Mouse (Mus musculus) heart, postnatal 10 days (tissue): ENCODE measurements at regions not wholly inside any gene's neighbourhood (a gene's known extent, or its start where the extent isn't known, plus 50 kb on each side); places are given as distances from the start of the nearest gene placed in this dataset.
A peak's percentile ranks its signal among the peaks of the same experiment; 100 is the strongest.
"Not testable (repeated sequence)": the region's sequence is repeated elsewhere in the genome, so short reads cannot be mapped to it uniquely, and the experiment has no call there.

Experiments
- DNase-seq, 2 experiments: peaks; one replicate each; pipeline ENCODE4 v3.0.0; 2021
- intact Hi-C: fragments of 180-260 bp; cut with DNase I; formaldehyde crosslinking; loops from one replicate; pipeline ENCODE4 v1.15.1; 2025

- DNase-seq, result peak; percentile 2
- intact Hi-C loops, result no loop called here
Measured at GRCm38 (mm10) chr12:15174411-15175041, 642.2 kb downstream of the Trib2 start.

DNA sequence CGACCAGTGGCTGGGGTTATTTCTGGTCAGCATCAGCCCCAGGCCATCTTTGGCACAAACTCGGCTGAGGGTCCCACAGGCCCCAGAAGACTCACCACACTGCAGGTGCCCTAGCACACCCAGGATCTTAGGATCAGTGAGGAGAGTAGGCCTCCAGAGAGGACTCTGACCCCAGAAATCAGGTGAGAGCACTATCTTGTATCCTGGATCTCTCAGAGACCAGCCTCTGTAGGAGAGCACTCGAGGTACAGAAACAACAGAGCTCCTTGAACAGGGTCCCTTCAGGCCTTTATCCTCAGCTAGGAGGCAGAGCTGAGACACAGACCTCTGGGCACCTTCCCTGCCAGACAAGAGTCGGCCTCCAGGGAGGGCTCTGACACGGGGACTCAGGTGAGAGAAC is 654.1 kb downstream of the Trib2 start:
- intact Hi-C loops, result no loop called here
- DNase-seq, result no peak

- intact Hi-C loops, result no loop called here
- DNase-seq, result no peak
Measured at GRCm38 (mm10) chr12:15161864-15162263, 654.9 kb downstream of the Trib2 start.

- intact Hi-C loops, result no loop called here
- no peak for DNase-seq
Measured at GRCm38 (mm10) chr12:15160478-15160998, 656.2 kb downstream of the Trib2 start.

- intact Hi-C loops, result no loop called here
- no peak for DNase-seq
Measured at GRCm38 (mm10) chr12:15146398-15146797, 670.3 kb downstream of the Trib2 start.

GRCm38 (mm10) chr12:15137039-15137438 is 679.7 kb downstream of the Trib2 start:
- intact Hi-C loops, result no loop called here
- DNase-seq, result no peak

- DNase-seq, result no peak
- intact Hi-C loops, result no loop called here
Measured at GRCm38 (mm10) chr12:15124179-15124578, 692.5 kb downstream of the Trib2 start.

GRCm38 (mm10) chr12:15122586-15123212 is 694.0 kb downstream of the Trib2 start:
- DNase-seq, result no peak
- intact Hi-C loops, result no loop called here

DNA sequence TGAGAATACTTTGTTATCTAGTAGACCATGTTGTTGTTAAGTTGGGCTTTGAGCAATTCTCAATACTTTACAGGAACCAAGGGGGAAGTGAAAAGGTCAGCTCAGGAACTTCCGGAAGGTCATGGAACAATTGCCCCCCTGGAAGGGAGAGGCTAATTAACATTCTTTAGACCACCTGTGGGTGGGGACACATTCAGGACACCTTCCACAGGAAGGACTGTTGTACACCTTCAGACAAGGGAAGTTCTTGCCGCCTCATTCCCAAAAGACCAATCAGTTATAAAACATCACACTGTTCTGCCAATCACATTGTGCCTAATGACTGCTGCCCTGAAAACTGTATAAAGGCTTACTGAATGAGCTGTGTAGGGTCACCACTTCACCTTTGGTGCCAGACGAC is 701.2 kb downstream of the Trib2 start:
- no peak for DNase-seq
- intact Hi-C loops, result no loop called here

GRCm38 (mm10) chr12:15114793-15115192 is 701.9 kb downstream of the Trib2 start:
- no peak for DNase-seq
- intact Hi-C loops, result no loop called here

DNA sequence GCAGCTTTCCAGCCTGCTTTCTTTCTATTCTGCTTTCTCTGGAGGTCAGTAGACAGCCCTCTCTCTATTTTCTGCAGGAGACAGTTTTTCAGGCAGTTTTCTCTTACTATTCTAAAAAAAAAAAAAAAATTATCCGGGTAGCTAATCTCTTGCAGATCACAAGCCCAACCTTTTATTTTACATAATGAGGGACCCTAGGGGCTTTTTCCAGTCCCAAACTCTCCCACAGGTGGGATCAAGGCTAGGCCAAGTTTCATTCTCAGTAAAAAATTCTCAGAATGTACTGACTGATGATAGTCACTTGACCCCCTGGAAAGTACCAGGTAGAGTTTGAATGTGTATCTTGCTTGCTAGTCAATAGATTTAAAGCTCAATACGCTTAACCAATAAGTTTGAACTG is 705.7 kb downstream of the Trib2 start:
- no peak for DNase-seq

DNA sequence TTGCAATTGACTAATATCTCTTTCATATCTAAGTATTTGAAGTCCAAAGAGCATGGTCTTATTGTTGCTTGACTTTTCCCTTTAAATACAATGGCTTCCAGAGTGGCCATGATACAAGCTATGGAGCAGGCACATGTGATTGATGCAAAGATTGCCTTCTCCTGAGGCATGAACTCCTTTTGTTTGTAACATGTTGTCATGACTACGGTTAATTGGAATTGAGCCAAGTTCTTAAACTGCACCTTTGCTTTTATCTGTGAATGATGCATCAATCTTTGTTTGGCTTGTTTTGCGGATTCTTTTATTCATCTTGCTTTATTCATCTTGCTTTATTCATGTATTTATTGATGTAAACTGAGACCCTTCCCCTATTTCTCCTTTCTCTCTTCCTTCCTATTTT is 711.8 kb downstream of the Trib2 start:
- intact Hi-C loops, result no loop called here
- no peak for DNase-seq

More for the DNA sequence above, 705.7 kb downstream of the Trib2 start:
- intact Hi-C loops, result no loop called here

DNA sequence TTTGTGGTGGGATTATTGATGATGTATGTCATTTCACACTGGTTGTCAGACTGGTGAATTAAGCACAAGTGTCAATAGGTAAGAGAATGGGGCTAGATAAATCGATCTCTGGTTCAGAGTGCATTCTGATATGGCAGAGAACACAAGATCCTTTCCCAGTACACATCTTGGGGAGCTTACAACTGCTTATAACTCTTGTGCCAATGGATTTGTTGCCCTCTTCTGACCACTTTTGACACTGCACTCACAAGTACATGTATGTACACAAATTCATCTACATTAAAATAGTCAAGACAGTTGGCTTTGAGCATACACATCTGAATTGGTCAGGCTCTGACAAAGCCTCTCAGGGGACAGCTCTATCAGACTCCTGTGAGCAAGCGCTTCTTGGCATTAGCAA is 738.1 kb downstream of the Trib2 start:
- intact Hi-C loops, result no loop called here

DNA sequence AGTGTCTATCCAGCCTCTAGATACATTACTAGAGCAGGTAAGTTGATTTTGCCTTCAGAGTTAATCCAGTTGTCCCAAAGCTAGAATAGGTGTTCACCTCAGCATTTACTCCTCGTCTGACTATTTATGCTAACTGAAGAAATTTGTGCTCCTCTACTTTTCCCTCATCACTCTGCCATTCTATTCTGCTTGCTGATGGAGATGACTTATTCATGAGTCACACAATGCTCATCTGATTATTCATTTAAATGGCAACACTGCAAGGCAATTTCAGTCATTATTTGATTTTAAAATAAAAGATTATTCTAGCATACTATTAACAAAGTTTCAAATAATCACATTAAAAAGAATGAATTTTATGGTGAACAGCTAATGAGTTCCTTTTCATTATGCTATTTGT is 752.4 kb downstream of the Trib2 start:
- no peak for DNase-seq
- intact Hi-C loops, result no loop called here

More for the DNA sequence above, 738.1 kb downstream of the Trib2 start:
- no peak for DNase-seq

- DNase-seq, result no peak
- intact Hi-C loops, result no loop called here
Measured at GRCm38 (mm10) chr12:15051387-15051786, 765.3 kb downstream of the Trib2 start.

DNA sequence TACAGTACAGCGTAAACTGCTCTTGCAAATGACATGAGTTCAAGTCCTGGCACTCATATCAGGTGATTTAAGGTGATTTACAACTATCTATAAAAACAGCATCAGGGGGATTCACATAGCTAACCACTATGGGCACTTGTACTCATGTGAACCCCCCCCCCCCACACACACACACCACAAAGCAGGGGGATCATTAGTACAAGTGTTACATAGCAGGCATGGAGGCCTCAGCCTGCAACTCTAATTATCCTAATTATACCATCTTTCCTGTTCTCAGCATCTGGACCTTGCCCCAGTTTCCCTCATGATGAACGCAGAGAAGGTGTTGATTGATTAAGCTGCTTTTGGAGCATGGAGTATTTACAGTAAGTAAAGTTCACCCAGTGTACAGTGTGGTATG is 773.5 kb downstream of the Trib2 start:
- no peak for DNase-seq
- intact Hi-C loops, result no loop called here

DNA sequence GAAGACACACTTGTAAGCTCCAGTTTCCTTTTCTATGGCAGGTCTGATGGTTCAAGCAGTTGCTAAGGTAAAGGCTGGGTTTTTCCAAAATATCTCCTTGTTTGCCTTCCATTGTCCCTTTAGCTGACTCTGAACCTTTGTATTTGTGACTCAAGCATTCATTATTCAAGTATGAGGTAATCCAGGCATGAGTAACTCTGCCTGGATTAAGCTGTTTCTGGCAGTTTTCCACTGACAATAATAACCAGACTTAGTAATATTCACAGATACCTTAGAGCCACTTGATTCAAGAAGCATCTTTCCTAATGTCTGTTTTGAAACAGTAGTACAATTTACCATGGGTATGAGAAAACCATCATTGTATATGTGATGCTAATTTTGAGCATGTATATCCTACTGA is 805.6 kb downstream of the Trib2 start:
- DNase-seq, result no peak
- intact Hi-C loops, result no loop called here

GRCm38 (mm10) chr12:15002401-15002800 is 814.3 kb downstream of the Trib2 start:
- intact Hi-C loops, DNase-seq: not testable (repeated sequence)
